Mouse (Mus musculus): Measurements from ENCODE around the gene Scnn1b.

Gene Scnn1b

GRCm38 (mm10) chr7:121864858-121865585 lies at the start of gene Scnn1b:
TSS of gene Scnn1b (plus strand) at chr7:121865038.
- DNase-seq, result no peak

GRCm38 (mm10) chr7:121821632-121822031 lies 43.2 kb upstream of the Scnn1b start:
- DNase-seq, result no peak

GRCm38 (mm10) chr7:121828481-121828880 lies 36.4 kb upstream of the Scnn1b start:
- no peak for DNase-seq

- DNase-seq, result peak; percentile 42
Measured at GRCm38 (mm10) chr7:121835392-121835791, 29.4 kb upstream of the Scnn1b start.

GRCm38 (mm10) chr7:121836827-121837226 lies 28.0 kb upstream of the Scnn1b start:
- DNase-seq, result no peak

GRCm38 (mm10) chr7:121840810-121841209 lies 24.0 kb upstream of the Scnn1b start:
- no peak for DNase-seq

GRCm38 (mm10) chr7:121842234-121842633 lies 22.6 kb upstream of the Scnn1b start:
- DNase-seq, result no peak

- DNase-seq, result no peak
Measured at GRCm38 (mm10) chr7:121845964-121846363, 18.9 kb upstream of the Scnn1b start.

- no peak for DNase-seq
Measured at GRCm38 (mm10) chr7:121848537-121849168, 16.2 kb upstream of the Scnn1b start.

- DNase-seq, result no peak
Measured at GRCm38 (mm10) chr7:121857177-121857884, 7.5 kb upstream of the Scnn1b start.

GRCm38 (mm10) chr7:121858939-121859338 lies 5.9 kb upstream of the Scnn1b start:
- DNase-seq, result peak; percentile 29

GRCm38 (mm10) chr7:121871631-121872030 lies 6.8 kb downstream of the Scnn1b start:
- DNase-seq, result no peak

GRCm38 (mm10) chr7:121873998-121874397 lies 9.2 kb downstream of the Scnn1b start:
- no peak for DNase-seq

GRCm38 (mm10) chr7:121874784-121875183 lies 9.9 kb downstream of the Scnn1b start:
- DNase-seq, result no peak

- no peak for DNase-seq
Measured at GRCm38 (mm10) chr7:121880246-121880645, 15.4 kb downstream of the Scnn1b start.

GRCm38 (mm10) chr7:121890636-121891360 lies 26.0 kb downstream of the Scnn1b start:
- DNase-seq, result no peak

- DNase-seq, result no peak
Measured at GRCm38 (mm10) chr7:121896689-121897088, 31.9 kb downstream of the Scnn1b start.

- peak; percentile 73 for DNase-seq
Measured at GRCm38 (mm10) chr7:121899311-121899710, 34.5 kb downstream of the Scnn1b start.

GRCm38 (mm10) chr7:121899940-121900339 lies 35.1 kb downstream of the Scnn1b start:
- DNase-seq, result no peak

GRCm38 (mm10) chr7:121902757-121903411 lies 38.0 kb downstream of the Scnn1b start:
- DNase-seq, result no peak

- DNase-seq, result no peak
Measured at GRCm38 (mm10) chr7:121906879-121907278, 42.0 kb downstream of the Scnn1b start.

- DNase-seq, result peak; percentile 62
Measured at GRCm38 (mm10) chr7:121912250-121912649, 47.4 kb downstream of the Scnn1b start.

GRCm38 (mm10) chr7:121913944-121914343 lies 49.1 kb downstream of the Scnn1b start:
- DNase-seq, result no peak
